Mouse (Mus musculus): ENCODE results near the gene Rac3.
A peak's percentile ranks its signal among the peaks of the same experiment; 100 is the strongest.
"Not testable (repeated sequence)": the region's sequence is repeated elsewhere in the genome, so short reads cannot be mapped to it uniquely, and the experiment has no call there.

Gene Rac3

GRCm38 (mm10) chr11:120721124-120722066, at the start of gene Rac3:
Gene Rac3, plus strand, starts transcription at chr11:120721470.
- ATAC-seq (ENCODE audit: insufficient number of reproducible peaks, low FRiP score, low TSS enrichment) = peak; percentile 53; the same call in 1 of the 2 replicates

- ATAC-seq (ENCODE audit: insufficient number of reproducible peaks, low FRiP score, low TSS enrichment) = peak; percentile 95
These were observed 48.3 kb upstream of the Rac3 start, which contains the start of gene Aspscr1 for GRCm38 (mm10) chr11:120672687-120673593. Gene Aspscr1, plus strand, starts transcription at chr11:120672973.

GRCm38 (mm10) chr11:120673594-120674122, 47.6 kb upstream of the Rac3 start:
- ATAC-seq (ENCODE audit: insufficient number of reproducible peaks, low FRiP score, low TSS enrichment) = no peak

- ATAC-seq (ENCODE audit: insufficient number of reproducible peaks, low FRiP score, low TSS enrichment) = not testable (repeated sequence)
These were observed 45.4 kb upstream of the Rac3 start for GRCm38 (mm10) chr11:120675875-120676274.

GRCm38 (mm10) chr11:120676951-120677350, 44.3 kb upstream of the Rac3 start:
- no peak for ATAC-seq (ENCODE audit: insufficient number of reproducible peaks, low FRiP score, low TSS enrichment)

- ATAC-seq (ENCODE audit: insufficient number of reproducible peaks, low FRiP score, low TSS enrichment) = no peak
These were observed 41.4 kb upstream of the Rac3 start for GRCm38 (mm10) chr11:120679909-120680308.

GRCm38 (mm10) chr11:120682683-120683082, 38.6 kb upstream of the Rac3 start:
- ATAC-seq (ENCODE audit: insufficient number of reproducible peaks, low FRiP score, low TSS enrichment) = no peak

- no peak for ATAC-seq (ENCODE audit: insufficient number of reproducible peaks, low FRiP score, low TSS enrichment)
These were observed 37.7 kb upstream of the Rac3 start for GRCm38 (mm10) chr11:120683536-120683935.

GRCm38 (mm10) chr11:120684086-120684485, 37.2 kb upstream of the Rac3 start:
- ATAC-seq (ENCODE audit: insufficient number of reproducible peaks, low FRiP score, low TSS enrichment) = no peak

GRCm38 (mm10) chr11:120684660-120685059, 36.6 kb upstream of the Rac3 start:
- ATAC-seq (ENCODE audit: insufficient number of reproducible peaks, low FRiP score, low TSS enrichment) = no peak

- no peak for ATAC-seq (ENCODE audit: insufficient number of reproducible peaks, low FRiP score, low TSS enrichment)
These were observed 34.5 kb upstream of the Rac3 start for GRCm38 (mm10) chr11:120686650-120687272.

GRCm38 (mm10) chr11:120689365-120689764, 31.9 kb upstream of the Rac3 start:
- no peak for ATAC-seq (ENCODE audit: insufficient number of reproducible peaks, low FRiP score, low TSS enrichment)

- no peak for ATAC-seq (ENCODE audit: insufficient number of reproducible peaks, low FRiP score, low TSS enrichment)
These were observed 28.7 kb upstream of the Rac3 start for GRCm38 (mm10) chr11:120692471-120693011.

GRCm38 (mm10) chr11:120693461-120693860, 27.8 kb upstream of the Rac3 start:
- ATAC-seq (ENCODE audit: insufficient number of reproducible peaks, low FRiP score, low TSS enrichment) = no peak

GRCm38 (mm10) chr11:120695184-120695583, 26.1 kb upstream of the Rac3 start:
- ATAC-seq (ENCODE audit: insufficient number of reproducible peaks, low FRiP score, low TSS enrichment) = no peak

GRCm38 (mm10) chr11:120695641-120696040, 25.6 kb upstream of the Rac3 start:
- no peak for ATAC-seq (ENCODE audit: insufficient number of reproducible peaks, low FRiP score, low TSS enrichment)

GRCm38 (mm10) chr11:120696568-120696967, 24.7 kb upstream of the Rac3 start:
- no peak for ATAC-seq (ENCODE audit: insufficient number of reproducible peaks, low FRiP score, low TSS enrichment)

GRCm38 (mm10) chr11:120697741-120698140, 23.5 kb upstream of the Rac3 start:
- ATAC-seq (ENCODE audit: insufficient number of reproducible peaks, low FRiP score, low TSS enrichment) = no peak

GRCm38 (mm10) chr11:120703696-120704454, 17.4 kb upstream of the Rac3 start:
- no peak for ATAC-seq (ENCODE audit: insufficient number of reproducible peaks, low FRiP score, low TSS enrichment)

Data from cerebellum, adult (tissue).